Mouse (Mus musculus) NIH3T3 (cell line): ENCODE measurements around the gene Rasl11b.

Source experiments
- DNase-seq: peaks from one replicate; pipeline ENCODE4 v3.0.0-alpha.2; 2012; ENCODE audit warnings: low read depth

Gene Rasl11b

GRCm38 (mm10) chr5:74188886-74189285, 6.2 kb upstream of the Rasl11b start:
- no peak for DNase-seq

- no peak for DNase-seq
These were observed 5.5 kb upstream of the Rasl11b start for GRCm38 (mm10) chr5:74189484-74190160.

- peak; percentile 76 for DNase-seq
These were observed 5.0 kb upstream of the Rasl11b start for GRCm38 (mm10) chr5:74190161-74190491.

GRCm38 (mm10) chr5:74190911-74191310, 4.2 kb upstream of the Rasl11b start:
- DNase-seq: peak; percentile 79

- DNase-seq: no peak
These were observed 2.1 kb upstream of the Rasl11b start for GRCm38 (mm10) chr5:74193008-74193407.

GRCm38 (mm10) chr5:74193626-74194025, 1.5 kb upstream of the Rasl11b start:
- no peak for DNase-seq

- no peak for DNase-seq
These were observed 852 bp upstream of the Rasl11b start for GRCm38 (mm10) chr5:74194027-74194840.

GRCm38 (mm10) chr5:74195614-74196306, 674 bp downstream of the Rasl11b start:
- DNase-seq: no peak

- peak; percentile 37 for DNase-seq
These were observed 1.2 kb downstream of the Rasl11b start for GRCm38 (mm10) chr5:74196307-74196618.

- DNase-seq: peak; percentile 37
These were observed 2.6 kb downstream of the Rasl11b start for GRCm38 (mm10) chr5:74197541-74198330.

- DNase-seq: no peak
These were observed 3.4 kb downstream of the Rasl11b start for GRCm38 (mm10) chr5:74198446-74198845.

- no peak for DNase-seq
These were observed 4.7 kb downstream of the Rasl11b start for GRCm38 (mm10) chr5:74199793-74200192.

- DNase-seq: no peak
These were observed 5.4 kb downstream of the Rasl11b start for GRCm38 (mm10) chr5:74200481-74200880.

- no peak for DNase-seq
These were observed 6.7 kb downstream of the Rasl11b start for GRCm38 (mm10) chr5:74201570-74202357.

GRCm38 (mm10) chr5:74202515-74202914, 7.4 kb downstream of the Rasl11b start:
- no peak for DNase-seq

- DNase-seq: no peak
These were observed 9.4 kb downstream of the Rasl11b start for GRCm38 (mm10) chr5:74204465-74204864.

GRCm38 (mm10) chr5:74205509-74205908, 10.4 kb downstream of the Rasl11b start:
- no peak for DNase-seq

GRCm38 (mm10) chr5:74206038-74206437, 11.0 kb downstream of the Rasl11b start:
- DNase-seq: no peak

- DNase-seq: no peak
These were observed 11.6 kb downstream of the Rasl11b start for GRCm38 (mm10) chr5:74206649-74207048.

GRCm38 (mm10) chr5:74207209-74207608, 12.1 kb downstream of the Rasl11b start:
- no peak for DNase-seq

GRCm38 (mm10) chr5:74208438-74208837, 13.4 kb downstream of the Rasl11b start:
- no peak for DNase-seq
